Mouse (Mus musculus) forelimb bud, embryonic 11.5 days (tissue): ENCODE data around the gene Tmem182.

Experiments
- DNase-seq: peaks from one replicate; pipeline ENCODE4 v3.0.0-alpha.2; 2012; ENCODE audit warnings: low read depth, low spot score

The Tmem182 gene

GRCm38 (mm10) chr1:40865043-40865442, 59.6 kb downstream of the Tmem182 start:
- no peak for DNase-seq

- DNase-seq = no peak
Observed at GRCm38 (mm10) chr1:40867106-40867505, 61.7 kb downstream of the Tmem182 start.

- DNase-seq = no peak
Observed at GRCm38 (mm10) chr1:40867651-40868050, 62.2 kb downstream of the Tmem182 start.

GRCm38 (mm10) chr1:40873760-40874455, 68.5 kb downstream of the Tmem182 start:
- no peak for DNase-seq

GRCm38 (mm10) chr1:40874456-40875375, 69.3 kb downstream of the Tmem182 start:
- no peak for DNase-seq

- peak; percentile 50 for DNase-seq
Observed at GRCm38 (mm10) chr1:40879051-40879450, 73.7 kb downstream of the Tmem182 start.

GRCm38 (mm10) chr1:40879526-40879925, 74.1 kb downstream of the Tmem182 start:
- no peak for DNase-seq

- no peak for DNase-seq
Observed at GRCm38 (mm10) chr1:40880527-40880926, 75.1 kb downstream of the Tmem182 start.

GRCm38 (mm10) chr1:40883856-40884255, 78.5 kb downstream of the Tmem182 start:
- no peak for DNase-seq

GRCm38 (mm10) chr1:40884943-40885342, 79.5 kb downstream of the Tmem182 start:
- no peak for DNase-seq

GRCm38 (mm10) chr1:40887673-40888072, 82.3 kb downstream of the Tmem182 start:
- DNase-seq = peak; percentile 65

GRCm38 (mm10) chr1:40888396-40889040, 83.1 kb downstream of the Tmem182 start:
- no peak for DNase-seq

GRCm38 (mm10) chr1:40889617-40890016, 84.2 kb downstream of the Tmem182 start:
- DNase-seq = no peak

GRCm38 (mm10) chr1:40890246-40890645, 84.8 kb downstream of the Tmem182 start:
- DNase-seq = no peak

- DNase-seq = no peak
Observed at GRCm38 (mm10) chr1:40903712-40904111, 98.3 kb downstream of the Tmem182 start.
